Mouse (Mus musculus) liver, embryonic 14.5 days (tissue): ENCODE results near the gene Fancd2. TPM values are rescaled to one million over a fixed set of nuclear protein-coding genes. Genes with fewer than 3 reads are reported as not detected.

Experiments
- ATAC-seq: fragments of 200-750 bp; cut with Nextera tagmentation; 2 replicates; pipeline ENCODE4 v1.8.0; 2017; ENCODE audit warnings: moderate number of reproducible peaks, mild to moderate bottlenecking, moderate library complexity; ENCODE audit not compliant: insufficient read depth
- DNase-seq, 3 experiments: peaks; one replicate each; pipeline ENCODE4 v3.0.0-alpha.2; 2012 to 2013; ENCODE audit warnings: low read depth in 3 of 3, low spot score in 3 of 3
- H3K27ac ChIP-seq: fragments of 300-500 bp; sonication (generic); 2 replicates; pipeline ENCODE4 v1.5.1; 2014; ENCODE audit warnings: moderate library complexity, mild to moderate bottlenecking, control low read depth, inconsistent platforms
- H3K27me3 ChIP-seq: fragments of 300-500 bp; sonication (generic); 2 replicates; pipeline ENCODE4 v1.6.1; 2014; ENCODE audit warnings: mild to moderate bottlenecking, low read length, moderate library complexity; ENCODE audit not compliant: control insufficient read depth, insufficient read depth
- H3K36me3 ChIP-seq: fragments of 300-500 bp; sonication (generic); replicated peaks from 2 replicates; pipeline ENCODE4 v1.6.1; 2014; ENCODE audit warnings: low read depth; ENCODE audit not compliant: control insufficient read depth, insufficient read depth
- H3K4me1 ChIP-seq, 2 experiments: fragments of 200-500 bp in 1 of 2; fragments of 300-500 bp in 1 of 2; sonication (generic) in 1 of 2; replicated peaks; 2 replicates each; pipeline ENCODE4 v1.6.1; 2012 to 2014; ENCODE audit warnings: antibody characterized with exemption in 1 of 2, inconsistent platforms in 1 of 2, low read length in 1 of 2; ENCODE audit not compliant: control insufficient read depth in 2 of 2, insufficient read depth in 2 of 2
- H3K4me2 ChIP-seq: fragments of 300-500 bp; sonication (generic); 2 replicates; pipeline ENCODE4 v1.6.1; 2014; ENCODE audit warnings: low read depth, mild to moderate bottlenecking, control low read depth, moderate library complexity
- H3K4me3 ChIP-seq, 2 experiments: fragments of 200-500 bp in 1 of 2; fragments of 300-500 bp in 1 of 2; sonication (generic) in 1 of 2; 2 replicates each; pipeline ENCODE4 v1.5.1; 2012 to 2014; ENCODE audit warnings: low read depth in 2 of 2, low read length in 2 of 2, mild to moderate bottlenecking in 2 of 2, control low read depth in 1 of 2, inconsistent platforms in 1 of 2, moderate library complexity in 1 of 2; ENCODE audit not compliant: insufficient read depth in 1 of 2
- H3K9ac ChIP-seq: fragments of 300-500 bp; sonication (generic); replicated peaks from 2 replicates; pipeline ENCODE4 v1.6.1; 2014; ENCODE audit warnings: mild to moderate bottlenecking, control low read depth, moderate library complexity
- H3K9me3 ChIP-seq: fragments of 300-500 bp; sonication (generic); 2 replicates; pipeline ENCODE4 v1.6.1; 2016; ENCODE audit warnings: low read length, mixed read lengths; ENCODE audit not compliant: control insufficient read depth
- CTCF ChIP-seq: IDR thresholded peaks from 2 replicates; pipeline ENCODE4 v1.5.1; 2016; ENCODE audit warnings: antibody characterized with exemption, low read depth, control low read depth
- EP300 ChIP-seq: IDR thresholded peaks from 2 replicates; pipeline ENCODE4 v1.6.1; 2016; ENCODE audit warnings: antibody characterized with exemption, low read depth
- WGBS: fragments of 180-500 bp; shearing (Covaris S2); extraction: QIAGEN DNeasy Blood & Tissue Kit; methylation state at CpG from one replicate; pipeline ENCODE4 v1.1.7; 2014; ENCODE audit not compliant: insufficient replicate concordance; 5-methylcytosine and 5-hydroxymethylcytosine counted together
- polyA plus RNA-seq, 2 experiments: library from polyadenylated mRNA; depleted of rRNA in 1 of 2; stranded (reverse) in 1 of 2; unstranded in 1 of 2; fragments of >200 nt; fragmentation: Nextera tagmentation in 1 of 2; extraction: Ambion mirVana in 1 of 2; gene quantifications; 2 replicates each; pipeline versions ENCODE4 v1.2.1 to v1.2.3; 2012 to 2014

The Fancd2 gene
- polyA plus RNA-seq, 2 experiments, result 8.4 to 10.7 TPM

- WGBS, result 39% methylated on average over 6 of the region's 6 CpGs
- Histone ChIP-seq H3K9me3 (no peaks in the 10 kb centered on the region), H3K9ac (no peak overlapping the region), H3K4me1 (no peaks in the 10 kb centered on the region), H3K27me3 (peaks cover 30% of the 10 kb centered on the region), H3K4me3 (no peak overlapping the region), H3K36me3 (no peaks in the 10 kb centered on the region), H3K27ac (no peak overlapping the region), H3K4me2 (no peak overlapping the region)
- ATAC-seq (no peak), DNase-seq (no peak)
- TF ChIP-seq CTCF, result no peak
- TF ChIP-seq EP300, result no peak
Measured at GRCm38 (mm10) chr6:113499346-113499745, 32.1 kb upstream of the Fancd2 start.

- H3K36me3 ChIP-seq, result no peaks in the 10 kb centered on the region
- H3K27me3 ChIP-seq, result peaks cover 19% of the 10 kb centered on the region
- no peak for TF ChIP-seq EP300
- TF ChIP-seq CTCF, result no peak
- no peak within 1 kb of the TSS for H3K4me3 ChIP-seq
- no peak within 1 kb of the TSS for H3K9ac ChIP-seq
- no peaks in the 10 kb centered on the region for H3K9me3 ChIP-seq
- DNase-seq (no peak), ATAC-seq (no peak)
- H3K4me2 ChIP-seq, result no peak within 1 kb of the TSS
- no peaks in the 10 kb centered on the region for H3K4me1 ChIP-seq
- 6% methylated on average over 32 of the region's 32 CpGs for WGBS
- H3K27ac ChIP-seq, result no peak within 1 kb of the TSS
Measured at GRCm38 (mm10) chr6:113501388-113502084, 29.9 kb upstream of the Fancd2 start, which contains the start of gene Prrt3. TSS of gene Prrt3 (minus strand) at chr6:113501931.

- H3K4me3 ChIP-seq, result no peak overlapping the region
- ATAC-seq (no peak), DNase-seq (no peak)
- TF ChIP-seq EP300, result no peak
- TF ChIP-seq CTCF, result no peak
- WGBS, result 61% methylated on average over 2 of the region's 2 CpGs
- H3K27me3 ChIP-seq, result peaks cover 19% of the 10 kb centered on the region
- H3K9ac ChIP-seq, result no peak overlapping the region
- no peaks in the 10 kb centered on the region for H3K36me3 ChIP-seq
- H3K9me3 ChIP-seq, result no peaks in the 10 kb centered on the region
- H3K4me1 ChIP-seq, result no peaks in the 10 kb centered on the region
- no peak overlapping the region for H3K27ac ChIP-seq
- no peak overlapping the region for H3K4me2 ChIP-seq
Measured at GRCm38 (mm10) chr6:113502801-113503200, 28.7 kb upstream of the Fancd2 start.

- Histone ChIP-seq H3K36me3 (no peaks in the 10 kb centered on the region), H3K4me2 (no peak overlapping the region), H3K4me1 (no peaks in the 10 kb centered on the region), H3K9me3 (no peaks in the 10 kb centered on the region), H3K4me3 (no peak overlapping the region), H3K27ac (no peak overlapping the region), H3K9ac (no peak overlapping the region), H3K27me3 (peaks cover 16% of the 10 kb centered on the region)
- DNase-seq (no peak), ATAC-seq (no peak)
- 45% methylated on average over 1 of the region's 1 CpGs for WGBS
- TF ChIP-seq CTCF (no peak), EP300 (no peak)
Measured at GRCm38 (mm10) chr6:113505689-113506088, 25.8 kb upstream of the Fancd2 start.

GRCm38 (mm10) chr6:113507130-113507529 is 24.4 kb upstream of the Fancd2 start:
- TF ChIP-seq CTCF (no peak), EP300 (no peak)
- no peaks in the 10 kb centered on the region for H3K9me3 ChIP-seq
- peaks cover 3% of the 10 kb centered on the region; the same call in 1 of the 2 replicates for H3K27me3 ChIP-seq
- no peaks in the 10 kb centered on the region for H3K36me3 ChIP-seq
- ATAC-seq (no peak), DNase-seq (no peak)
- no peaks in the 10 kb centered on the region for H3K4me1 ChIP-seq
- H3K4me3 ChIP-seq, result no peak overlapping the region
- H3K4me2 ChIP-seq, result no peak overlapping the region
- no peak overlapping the region for H3K27ac ChIP-seq
- no peak overlapping the region for H3K9ac ChIP-seq
